Mouse (Mus musculus) limb, embryonic 14.5 days (tissue): ENCODE data around the gene Rtn2. TPM values are rescaled to one million over a fixed set of nuclear protein-coding genes. Genes with fewer than 3 reads are reported as not detected.

Experiments used
- ATAC-seq: fragments of 200-750 bp; cut with Nextera tagmentation; 2 replicates; pipeline ENCODE4 v1.8.0; 2017; ENCODE audit warnings: low read depth, moderate number of reproducible peaks, moderate TSS enrichment; ENCODE audit not compliant: low FRiP score
- DNase-seq: peaks from one replicate; pipeline ENCODE4 v3.0.0-alpha.2; 2015; ENCODE audit warnings: low spot score
- H3K27ac ChIP-seq: fragments of 300-500 bp; sonication (generic); replicated peaks from 2 replicates; pipeline ENCODE4 v1.5.1; 2014; ENCODE audit warnings: low read depth, mild to moderate bottlenecking, low read length, moderate library complexity, mixed read lengths
- H3K27me3 ChIP-seq: fragments of 300-500 bp; sonication (generic); 2 replicates; pipeline ENCODE4 v1.6.1; 2014; ENCODE audit warnings: low read length, mixed read lengths; ENCODE audit not compliant: control insufficient read depth, insufficient read depth
- H3K36me3 ChIP-seq: fragments of 300-500 bp; sonication (generic); 2 replicates; pipeline ENCODE4 v1.6.1; 2014; ENCODE audit warnings: mild to moderate bottlenecking, low read length, moderate library complexity, mixed read lengths; ENCODE audit not compliant: control insufficient read depth, insufficient read depth
- H3K4me1 ChIP-seq: fragments of 300-500 bp; sonication (generic); 2 replicates; pipeline ENCODE4 v1.6.1; 2014; ENCODE audit warnings: antibody characterized with exemption, low read length, mixed read lengths; ENCODE audit not compliant: control insufficient read depth, insufficient read depth
- H3K4me2 ChIP-seq: fragments of 300-500 bp; sonication (generic); replicated peaks from 2 replicates; pipeline ENCODE4 v1.6.1; 2014; ENCODE audit warnings: low read depth, mild to moderate bottlenecking, low read length, moderate library complexity; ENCODE audit not compliant: severe bottlenecking
- H3K4me3 ChIP-seq: fragments of 300-500 bp; sonication (generic); replicated peaks from 2 replicates; pipeline ENCODE4 v1.5.1; 2014; ENCODE audit warnings: low read length
- H3K9ac ChIP-seq: fragments of 300-500 bp; sonication (generic); 2 replicates; pipeline ENCODE4 v1.6.1; 2014; ENCODE audit warnings: mild to moderate bottlenecking, low read depth, low read length, moderate library complexity; ENCODE audit not compliant: severe bottlenecking
- H3K9me3 ChIP-seq: fragments of 300-500 bp; sonication (generic); 2 replicates; pipeline ENCODE4 v1.6.1; 2016; ENCODE audit warnings: low read length; ENCODE audit not compliant: control insufficient read depth
- POLR2A ChIP-seq: fragments of 200-500 bp; IDR thresholded peaks from 2 replicates; pipeline ENCODE4 v1.8.0; 2012; ENCODE audit warnings: inconsistent platforms, mild to moderate bottlenecking, moderate library complexity, borderline replicate concordance; ENCODE audit not compliant: insufficient read depth, insufficient read length; ENCODE audit errors: extremely low read depth
- WGBS: fragments of 180-500 bp; shearing (Covaris S2); extraction: QIAGEN DNeasy Blood & Tissue Kit; methylation state at CpG from one replicate; pipeline ENCODE4 v1.1.7; 2014; 5-methylcytosine and 5-hydroxymethylcytosine counted together
- polyA plus RNA-seq, 2 experiments: library from polyadenylated mRNA; depleted of rRNA in 1 of 2; stranded (reverse) in 1 of 2; unstranded in 1 of 2; fragments of >200 nt; fragmentation: Nextera tagmentation in 1 of 2; extraction: Ambion mirVana in 1 of 2; gene quantifications; 2 replicates each; pipeline versions ENCODE4 v1.2.1 to v1.2.3; 2012 to 2014

The Rtn2 gene
- polyA plus RNA-seq, 2 experiments, result 30.6 to 44.3 TPM

- H3K9me3 ChIP-seq, result no peaks in the 10 kb centered on the region
- H3K27ac ChIP-seq, result peak overlapping the region; percentile 44
- peaks cover 11% of the 10 kb centered on the region for H3K4me1 ChIP-seq
- 1% methylated on average over 20 of the region's 22 CpGs for WGBS
- peak; percentile 70; the same call in 1 of the 2 replicates for ATAC-seq
- peak overlapping the region; percentile 59 for H3K4me2 ChIP-seq
- H3K27me3 ChIP-seq, result no peaks in the 10 kb centered on the region
- H3K4me3 ChIP-seq, result peak overlapping the region; percentile 35
- peak overlapping the region; percentile 8; the same call in 1 of the 2 replicates for H3K9ac ChIP-seq
- no peak for TF ChIP-seq POLR2A
- peak; percentile 83 for DNase-seq
- H3K36me3 ChIP-seq, result no peaks in the 10 kb centered on the region
Measured at GRCm38 (mm10) chr7:19327128-19327527, 44.7 kb downstream of the Rtn2 start.

- ATAC-seq (no peak), DNase-seq (no peak)
- Histone ChIP-seq H3K27ac (no peak overlapping the region), H3K4me1 (peaks cover 11% of the 10 kb centered on the region), H3K4me3 (no peak overlapping the region), H3K9me3 (no peaks in the 10 kb centered on the region), H3K36me3 (no peaks in the 10 kb centered on the region), H3K27me3 (no peaks in the 10 kb centered on the region), H3K4me2 (peak overlapping the region; percentile 59; the same call in 1 of the 2 replicates), H3K9ac (0 out of 2 replicates have a peak overlapping the region, but pooled peaks have one; percentile 8)
- no peak for TF ChIP-seq POLR2A
- 75% methylated on average over 5 of the region's 5 CpGs for WGBS
Measured at GRCm38 (mm10) chr7:19327782-19328181, 45.4 kb downstream of the Rtn2 start.

GRCm38 (mm10) chr7:19328425-19328824 is 46.0 kb downstream of the Rtn2 start:
- no peak for TF ChIP-seq POLR2A
- ATAC-seq, result no peak
- no peak overlapping the region for H3K4me3 ChIP-seq

GRCm38 (mm10) chr7:19331910-19332309 is 49.5 kb downstream of the Rtn2 start:
- ATAC-seq (no peak), DNase-seq (no peak)
- no peak overlapping the region for H3K9ac ChIP-seq
- no peak for TF ChIP-seq POLR2A
- H3K9me3 ChIP-seq, result no peaks in the 10 kb centered on the region
- no peaks in the 10 kb centered on the region for H3K27me3 ChIP-seq
- H3K27ac ChIP-seq, result no peak overlapping the region
- H3K4me2 ChIP-seq, result no peak overlapping the region
- H3K36me3 ChIP-seq, result no peaks in the 10 kb centered on the region
- H3K4me1 ChIP-seq, result peaks cover 10% of the 10 kb centered on the region; the same call in 1 of the 2 replicates
- H3K4me3 ChIP-seq, result no peak overlapping the region
- 60% methylated on average over 2 of the region's 2 CpGs for WGBS

More at GRCm38 (mm10) chr7:19328425-19328824, 46.0 kb downstream of the Rtn2 start:
- Histone ChIP-seq H3K4me2 (no peak overlapping the region), H3K27ac (no peak overlapping the region), H3K4me1 (peaks cover 11% of the 10 kb centered on the region), H3K9ac (no peak overlapping the region), H3K9me3 (no peaks in the 10 kb centered on the region), H3K27me3 (no peaks in the 10 kb centered on the region), H3K36me3 (no peaks in the 10 kb centered on the region)
- DNase-seq, result no peak

- H3K4me3 ChIP-seq, result peak overlapping the region; percentile 63
- WGBS, result 0% methylated on average over 35 of the region's 52 CpGs
- H3K4me2 ChIP-seq, result peak overlapping the region; percentile 93
- no peaks in the 10 kb centered on the region for H3K9me3 ChIP-seq
- ATAC-seq (peak; percentile 63), DNase-seq (peak; percentile 55)
- peaks cover under 1% of the 10 kb centered on the region; the same call in 1 of the 2 replicates for H3K4me1 ChIP-seq
- no peaks in the 10 kb centered on the region for H3K27me3 ChIP-seq
- no peak for TF ChIP-seq POLR2A
- no peak overlapping the region for H3K27ac ChIP-seq
- H3K9ac ChIP-seq, result peak overlapping the region; percentile 75
- H3K36me3 ChIP-seq, result no peaks in the 10 kb centered on the region
Measured at GRCm38 (mm10) chr7:19332709-19333352, 50.4 kb downstream of the Rtn2 start.

- Histone ChIP-seq H3K27me3 (no peaks in the 10 kb centered on the region), H3K9me3 (no peaks in the 10 kb centered on the region), H3K27ac (no peak overlapping the region), H3K4me3 (no peak overlapping the region), H3K4me1 (no peaks in the 10 kb centered on the region), H3K36me3 (no peaks in the 10 kb centered on the region), H3K4me2 (no peak overlapping the region), H3K9ac (no peak overlapping the region)
- ATAC-seq, result no peak
- WGBS, result 34% methylated on average over 3 of the region's 3 CpGs
- TF ChIP-seq POLR2A, result no peak
- DNase-seq, result no peak
Measured at GRCm38 (mm10) chr7:19335583-19335982, 53.2 kb downstream of the Rtn2 start.
